Mouse (Mus musculus): ENCODE measurements around the gene Tmem132b. TPM values are rescaled to one million over a fixed set of nuclear protein-coding genes. Genes with fewer than 3 reads are reported as not detected.
A peak's percentile ranks its signal among the peaks of the same experiment; 100 is the strongest.

Gene Tmem132b
- polyA plus RNA-seq, 1 experiment from 2014 or later, result 8.4 TPM

GRCm38 (mm10) chr5:125743503-125743902 lies 211.9 kb downstream of the Tmem132b start:
- H3K4me1 ChIP-seq (replicated peaks; ENCODE audit: control insufficient read depth, insufficient read depth, low read length), result no peaks in the 10 kb centered on the region
- no peak overlapping the region for H3K27ac ChIP-seq (ENCODE audit: low read length)
- H3K36me3 ChIP-seq (ENCODE audit: control insufficient read depth, insufficient read depth), result no peaks in the 10 kb centered on the region
- WGBS, result 85% methylated on average over 6 of the region's 6 CpGs
- no peak overlapping the region for H3K4me3 ChIP-seq (replicated peaks; ENCODE audit: low read length)
- ATAC-seq, result no peak
- no peaks in the 10 kb centered on the region for H3K27me3 ChIP-seq (replicated peaks; ENCODE audit: control insufficient read depth, insufficient read depth, low read length)
- H3K9me3 ChIP-seq (ENCODE audit: control insufficient read depth, low read length), result no peaks in the 10 kb centered on the region
- no peak overlapping the region for H3K4me2 ChIP-seq (ENCODE audit: low read length)
- no peak overlapping the region for H3K9ac ChIP-seq (replicated peaks; ENCODE audit: low read depth, low read length)

GRCm38 (mm10) chr5:125745727-125746126 lies 214.2 kb downstream of the Tmem132b start:
- H3K4me1 ChIP-seq (replicated peaks; ENCODE audit: control insufficient read depth, insufficient read depth, low read length), result no peaks in the 10 kb centered on the region
- ATAC-seq, result no peak
- H3K4me2 ChIP-seq (ENCODE audit: low read length), result no peak overlapping the region
- no peak overlapping the region for H3K9ac ChIP-seq (replicated peaks; ENCODE audit: low read depth, low read length)
- H3K36me3 ChIP-seq (ENCODE audit: control insufficient read depth, insufficient read depth), result no peaks in the 10 kb centered on the region
- H3K4me3 ChIP-seq (replicated peaks; ENCODE audit: low read length), result no peak overlapping the region
- H3K9me3 ChIP-seq (ENCODE audit: control insufficient read depth, low read length), result no peaks in the 10 kb centered on the region
- no peak overlapping the region for H3K27ac ChIP-seq (ENCODE audit: low read length)
- no peaks in the 10 kb centered on the region for H3K27me3 ChIP-seq (replicated peaks; ENCODE audit: control insufficient read depth, insufficient read depth, low read length)
- WGBS, result 68% methylated on average over 7 of the region's 7 CpGs

GRCm38 (mm10) chr5:125751481-125751880 lies 219.9 kb downstream of the Tmem132b start:
- ATAC-seq, result no peak
- WGBS, result 73% methylated on average over 5 of the region's 5 CpGs
- H3K27me3 ChIP-seq (replicated peaks; ENCODE audit: control insufficient read depth, insufficient read depth, low read length), result no peaks in the 10 kb centered on the region

GRCm38 (mm10) chr5:125752546-125752945 lies 221.0 kb downstream of the Tmem132b start:
- no peaks in the 10 kb centered on the region for H3K9me3 ChIP-seq (ENCODE audit: control insufficient read depth, low read length)
- no peaks in the 10 kb centered on the region for H3K36me3 ChIP-seq (ENCODE audit: control insufficient read depth, insufficient read depth)
- no peak overlapping the region for H3K9ac ChIP-seq (replicated peaks; ENCODE audit: low read depth, low read length)
- no peak overlapping the region for H3K27ac ChIP-seq (ENCODE audit: low read length)
- no peaks in the 10 kb centered on the region for H3K27me3 ChIP-seq (replicated peaks; ENCODE audit: control insufficient read depth, insufficient read depth, low read length)
- WGBS, result 80% methylated on average over 5 of the region's 5 CpGs
- no peak overlapping the region for H3K4me3 ChIP-seq (replicated peaks; ENCODE audit: low read length)
- no peak for ATAC-seq
- no peak overlapping the region for H3K4me2 ChIP-seq (ENCODE audit: low read length)
- H3K4me1 ChIP-seq (replicated peaks; ENCODE audit: control insufficient read depth, insufficient read depth, low read length), result peaks cover 7% of the 10 kb centered on the region

More at GRCm38 (mm10) chr5:125751481-125751880, 219.9 kb downstream of the Tmem132b start:
- no peak overlapping the region for H3K9ac ChIP-seq (replicated peaks; ENCODE audit: low read depth, low read length)
- no peaks in the 10 kb centered on the region for H3K9me3 ChIP-seq (ENCODE audit: control insufficient read depth, low read length)
- H3K4me2 ChIP-seq (ENCODE audit: low read length), result no peak overlapping the region
- H3K4me1 ChIP-seq (replicated peaks; ENCODE audit: control insufficient read depth, insufficient read depth, low read length), result peaks cover under 1% of the 10 kb centered on the region; the same call in 1 of the 2 replicates
- no peak overlapping the region for H3K27ac ChIP-seq (ENCODE audit: low read length)
- H3K36me3 ChIP-seq (ENCODE audit: control insufficient read depth, insufficient read depth), result no peaks in the 10 kb centered on the region
- no peak overlapping the region for H3K4me3 ChIP-seq (replicated peaks; ENCODE audit: low read length)

GRCm38 (mm10) chr5:125756987-125757530 lies 225.5 kb downstream of the Tmem132b start:
- H3K4me3 ChIP-seq (replicated peaks; ENCODE audit: low read length), result no peak overlapping the region
- 34% methylated on average over 7 of the region's 7 CpGs for WGBS
- H3K36me3 ChIP-seq (ENCODE audit: control insufficient read depth, insufficient read depth), result no peaks in the 10 kb centered on the region
- peak; percentile 40; the same call in 1 of the 2 replicates for ATAC-seq
- no peaks in the 10 kb centered on the region for H3K9me3 ChIP-seq (ENCODE audit: control insufficient read depth, low read length)
- H3K27me3 ChIP-seq (replicated peaks; ENCODE audit: control insufficient read depth, insufficient read depth, low read length), result no peaks in the 10 kb centered on the region
- H3K9ac ChIP-seq (replicated peaks; ENCODE audit: low read depth, low read length), result no peak overlapping the region
- no peak overlapping the region for H3K4me2 ChIP-seq (ENCODE audit: low read length)
- H3K4me1 ChIP-seq (replicated peaks; ENCODE audit: control insufficient read depth, insufficient read depth, low read length), result peaks cover 7% of the 10 kb centered on the region
- H3K27ac ChIP-seq (ENCODE audit: low read length), result no peak overlapping the region

GRCm38 (mm10) chr5:125758506-125758905 lies 226.9 kb downstream of the Tmem132b start:
- WGBS, result 88% methylated on average over 1 of the region's 1 CpGs
- Histone ChIP-seq H3K9me3 (ENCODE audit: control insufficient read depth, low read length) (no peaks in the 10 kb centered on the region), H3K27ac (ENCODE audit: low read length) (no peak overlapping the region), H3K4me3 (replicated peaks; ENCODE audit: low read length) (no peak overlapping the region), H3K4me2 (ENCODE audit: low read length) (no peak overlapping the region), H3K4me1 (replicated peaks; ENCODE audit: control insufficient read depth, insufficient read depth, low read length) (peaks cover 7% of the 10 kb centered on the region), H3K9ac (replicated peaks; ENCODE audit: low read depth, low read length) (no peak overlapping the region), H3K27me3 (replicated peaks; ENCODE audit: control insufficient read depth, insufficient read depth, low read length) (no peaks in the 10 kb centered on the region), H3K36me3 (ENCODE audit: control insufficient read depth, insufficient read depth) (no peaks in the 10 kb centered on the region)
- no peak for ATAC-seq

- Histone ChIP-seq H3K4me3 (replicated peaks; ENCODE audit: low read length) (no peak overlapping the region), H3K27ac (ENCODE audit: low read length) (peak overlapping the region; percentile 13), H3K9ac (replicated peaks; ENCODE audit: low read depth, low read length) (no peak overlapping the region), H3K4me2 (ENCODE audit: low read length) (no peak overlapping the region), H3K4me1 (replicated peaks; ENCODE audit: control insufficient read depth, insufficient read depth, low read length) (peaks cover 12% of the 10 kb centered on the region), H3K27me3 (replicated peaks; ENCODE audit: control insufficient read depth, insufficient read depth, low read length) (no peaks in the 10 kb centered on the region), H3K9me3 (ENCODE audit: control insufficient read depth, low read length) (no peaks in the 10 kb centered on the region), H3K36me3 (ENCODE audit: control insufficient read depth, insufficient read depth) (no peaks in the 10 kb centered on the region)
- peak; percentile 63; the same call in 1 of the 2 replicates for ATAC-seq
- 49% methylated on average over 6 of the region's 6 CpGs for WGBS
Observed at GRCm38 (mm10) chr5:125766941-125767340, 235.4 kb downstream of the Tmem132b start.

GRCm38 (mm10) chr5:125767950-125768349 lies 236.4 kb downstream of the Tmem132b start:
- no peaks in the 10 kb centered on the region for H3K36me3 ChIP-seq (ENCODE audit: control insufficient read depth, insufficient read depth)
- ATAC-seq, result no peak
- H3K9me3 ChIP-seq (ENCODE audit: control insufficient read depth, low read length), result no peaks in the 10 kb centered on the region
- WGBS, result 69% methylated on average over 1 of the region's 1 CpGs
- H3K4me1 ChIP-seq (replicated peaks; ENCODE audit: control insufficient read depth, insufficient read depth, low read length), result peaks cover 12% of the 10 kb centered on the region
- no peak overlapping the region for H3K9ac ChIP-seq (replicated peaks; ENCODE audit: low read depth, low read length)
- H3K27ac ChIP-seq (ENCODE audit: low read length), result no peak overlapping the region
- H3K27me3 ChIP-seq (replicated peaks; ENCODE audit: control insufficient read depth, insufficient read depth, low read length), result no peaks in the 10 kb centered on the region
- no peak overlapping the region for H3K4me2 ChIP-seq (ENCODE audit: low read length)
- no peak overlapping the region for H3K4me3 ChIP-seq (replicated peaks; ENCODE audit: low read length)

GRCm38 (mm10) chr5:125772238-125772637 lies 240.7 kb downstream of the Tmem132b start:
- no peak overlapping the region for H3K27ac ChIP-seq (ENCODE audit: low read length)
- H3K4me2 ChIP-seq (ENCODE audit: low read length), result no peak overlapping the region
- no peaks in the 10 kb centered on the region; the same call in 1 of the 2 replicates for H3K9me3 ChIP-seq (ENCODE audit: control insufficient read depth, low read length)
- H3K4me1 ChIP-seq (replicated peaks; ENCODE audit: control insufficient read depth, insufficient read depth, low read length), result peaks cover 2% of the 10 kb centered on the region
- WGBS, result 94% methylated on average over 4 of the region's 4 CpGs
- no peak overlapping the region for H3K9ac ChIP-seq (replicated peaks; ENCODE audit: low read depth, low read length)
- H3K36me3 ChIP-seq (ENCODE audit: control insufficient read depth, insufficient read depth), result no peaks in the 10 kb centered on the region
- no peak for ATAC-seq
- H3K4me3 ChIP-seq (replicated peaks; ENCODE audit: low read length), result no peak overlapping the region
- no peaks in the 10 kb centered on the region for H3K27me3 ChIP-seq (replicated peaks; ENCODE audit: control insufficient read depth, insufficient read depth, low read length)

GRCm38 (mm10) chr5:125772756-125773155 lies 241.2 kb downstream of the Tmem132b start:
- H3K36me3 ChIP-seq (ENCODE audit: control insufficient read depth, insufficient read depth), result no peaks in the 10 kb centered on the region
- H3K9me3 ChIP-seq (ENCODE audit: control insufficient read depth, low read length), result no peaks in the 10 kb centered on the region; the same call in 1 of the 2 replicates
- no peaks in the 10 kb centered on the region for H3K27me3 ChIP-seq (replicated peaks; ENCODE audit: control insufficient read depth, insufficient read depth, low read length)
- 47% methylated on average over 2 of the region's 2 CpGs for WGBS
- no peak overlapping the region for H3K27ac ChIP-seq (ENCODE audit: low read length)
- H3K4me1 ChIP-seq (replicated peaks; ENCODE audit: control insufficient read depth, insufficient read depth, low read length), result no peaks in the 10 kb centered on the region
- no peak overlapping the region for H3K4me3 ChIP-seq (replicated peaks; ENCODE audit: low read length)
- H3K4me2 ChIP-seq (ENCODE audit: low read length), result no peak overlapping the region
- H3K9ac ChIP-seq (replicated peaks; ENCODE audit: low read depth, low read length), result no peak overlapping the region
- no peak for ATAC-seq

Data from forebrain, embryonic 16.5 days (tissue).